Mouse (Mus musculus): ENCODE results near the gene Tmem182. TPM values are rescaled to one million over a fixed set of nuclear protein-coding genes. Genes with fewer than 3 reads are reported as not detected.

The Tmem182 gene
- total and polyA plus RNA-seq, 3 experiments: not detected

GRCm38 (mm10) chr1:40873760-40874455 is 68.5 kb downstream of the Tmem182 start:
- Histone ChIP-seq H3K27ac (ENCODE audit: insufficient read depth, low read depth) (no peak overlapping the region), H3K9ac (ENCODE audit: insufficient read depth, low read depth) (no peak overlapping the region), H3K9me3 (replicated peaks; ENCODE audit: low read length) (peaks cover 81% of the 10 kb centered on the region), H3K4me1 (ENCODE audit: control insufficient read depth in 1 of 2, insufficient read depth in 2 of 2) (no peaks in the 10 kb centered on the region), H3K36me3 (replicated peaks in 1 of 2; ENCODE audit: control insufficient read depth in 1 of 2, insufficient read depth in 1 of 2, low read length in 1 of 2) (no peaks in the 10 kb centered on the region), H3K4me3 (replicated peaks in 1 of 3; ENCODE audit: low read depth in 2 of 3, low read length in 2 of 3, poor library complexity in 1 of 3) (no peak overlapping the region), H3K4me2 (ENCODE audit: insufficient read depth, low read depth, poor library complexity, severe bottlenecking) (no peak overlapping the region), H3K79me2 (replicated peaks; ENCODE audit: control insufficient read depth, extremely low read depth, insufficient read depth, poor library complexity, severe bottlenecking) (no peaks in the 10 kb centered on the region), H3K27me3 (replicated peaks) (no peaks in the 10 kb centered on the region)
- no peak for DNase-seq (ENCODE audit: extremely low read depth)
- dilution Hi-C loops (cut with MboI; ENCODE audit: extremely low pct_ligation_motif_present, extremely low pct_unique_long_range_greater_than_20kb, low sequenced_read_pairs) (no loop called here), in situ Hi-C loops (cut with MboI; ENCODE audit: low pct_ligation_motif_present, low pct_unique_long_range_greater_than_20kb, low sequenced_read_pairs) (no loop called here)
- TF ChIP-seq TCF12 (IDR thresholded peaks at IDR 0.05; ENCODE audit: low read depth, low read length) (no peak), BHLHE40 (IDR thresholded peaks at IDR 0.05; ENCODE audit: low read depth, low read length) (no peak), JUN (IDR thresholded peaks at IDR 0.05; ENCODE audit: insufficient read depth, low read depth, low read length) (no peak), MAFK (IDR thresholded peaks at IDR 0.05; ENCODE audit: insufficient replicate concordance, low read length) (no peak), UBTF (IDR thresholded peaks at IDR 0.05; ENCODE audit: low read depth, low read length) (no peak), MAX (IDR thresholded peaks at IDR 0.05; ENCODE audit: low read length) (no peak)

- Histone ChIP-seq H3K4me1 (ENCODE audit: control insufficient read depth in 1 of 2, insufficient read depth in 2 of 2) (no peaks in the 10 kb centered on the region), H3K9ac (ENCODE audit: insufficient read depth, low read depth) (no peak overlapping the region), H3K79me2 (replicated peaks; ENCODE audit: control insufficient read depth, extremely low read depth, insufficient read depth, poor library complexity, severe bottlenecking) (no peaks in the 10 kb centered on the region), H3K27me3 (replicated peaks) (no peaks in the 10 kb centered on the region), H3K27ac (ENCODE audit: insufficient read depth, low read depth) (no peak overlapping the region), H3K4me2 (ENCODE audit: insufficient read depth, low read depth, poor library complexity, severe bottlenecking) (no peak overlapping the region), H3K36me3 (replicated peaks in 1 of 2; ENCODE audit: control insufficient read depth in 1 of 2, insufficient read depth in 1 of 2, low read length in 1 of 2) (no peaks in the 10 kb centered on the region), H3K9me3 (replicated peaks; ENCODE audit: low read length) (peaks cover 80% of the 10 kb centered on the region), H3K4me3 (replicated peaks in 1 of 3; ENCODE audit: low read depth in 2 of 3, low read length in 2 of 3, poor library complexity in 1 of 3) (no peak overlapping the region)
- in situ Hi-C loops (cut with MboI; ENCODE audit: low pct_ligation_motif_present, low pct_unique_long_range_greater_than_20kb, low sequenced_read_pairs) (no loop called here), dilution Hi-C loops (cut with MboI; ENCODE audit: extremely low pct_ligation_motif_present, extremely low pct_unique_long_range_greater_than_20kb, low sequenced_read_pairs) (no loop called here)
- TF ChIP-seq ZNF384 (IDR thresholded peaks at IDR 0.05; ENCODE audit: low read depth, low read length) (no peak), USF2 (conservative IDR thresholded peaks at IDR 0.05; ENCODE audit: low read depth, low read length) (no peak), GABPA (IDR thresholded peaks at IDR 0.05; ENCODE audit: insufficient replicate concordance, low read depth, low read length) (no peak), RCOR1 (conservative IDR thresholded peaks at IDR 0.05; ENCODE audit: low read depth, low read length) (no peak), POLR2AphosphoS2 (IDR thresholded peaks at IDR 0.05; ENCODE audit: low read depth, low read length) (no peak), TBP (conservative IDR thresholded peaks at IDR 0.05; ENCODE audit: low read depth, low read length) (no peak), CHD1 (IDR thresholded peaks at IDR 0.05; ENCODE audit: low read depth, low read length) (no peak), MXI1 (IDR thresholded peaks at IDR 0.05; ENCODE audit: low read depth, low read length) (no peak)
- DNase-seq (ENCODE audit: extremely low read depth): no peak
Observed at GRCm38 (mm10) chr1:40874456-40875375, 69.3 kb downstream of the Tmem182 start.
